Mouse (Mus musculus) hindbrain, embryonic 12.5 days (tissue): Measurements from ENCODE around the gene Rbak. TPM values are rescaled to one million over a fixed set of nuclear protein-coding genes. Genes with fewer than 3 reads are reported as not detected.

ENCODE experiments used
- ATAC-seq: fragments of 200-750 bp; cut with Nextera tagmentation; 2 replicates; pipeline ENCODE4 v1.8.0; 2017; ENCODE audit warnings: moderate TSS enrichment; ENCODE audit not compliant: low FRiP score
- H3K27ac ChIP-seq: fragments of 300-500 bp; sonication (generic); 2 replicates; pipeline ENCODE4 v1.5.1; 2016; ENCODE audit warnings: mild to moderate bottlenecking
- H3K27me3 ChIP-seq: fragments of 300-500 bp; sonication (generic); 2 replicates; pipeline ENCODE4 v1.6.1; 2016; ENCODE audit warnings: mild to moderate bottlenecking
- H3K36me3 ChIP-seq: fragments of 300-500 bp; sonication (generic); 2 replicates; pipeline ENCODE4 v1.6.1; 2016; ENCODE audit warnings: mild to moderate bottlenecking
- H3K4me1 ChIP-seq: fragments of 300-500 bp; sonication (generic); 2 replicates; pipeline ENCODE4 v1.6.1; 2016
- H3K4me2 ChIP-seq: fragments of 300-500 bp; sonication (generic); replicated peaks from 2 replicates; pipeline ENCODE4 v1.6.1; 2016; ENCODE audit warnings: mild to moderate bottlenecking
- H3K4me3 ChIP-seq: fragments of 300-500 bp; sonication (generic); 2 replicates; pipeline ENCODE4 v1.5.1; 2016; ENCODE audit warnings: mild to moderate bottlenecking
- H3K9ac ChIP-seq: fragments of 300-500 bp; sonication (generic); 2 replicates; pipeline ENCODE4 v1.6.1; 2016; ENCODE audit warnings: mild to moderate bottlenecking, moderate library complexity
- H3K9me3 ChIP-seq: fragments of 300-500 bp; sonication (generic); replicated peaks from 2 replicates; pipeline ENCODE4 v1.6.1; 2016; ENCODE audit warnings: mild to moderate bottlenecking
- WGBS: fragments of 180-500 bp; shearing (Covaris S2); methylation state at CpG from one replicate; pipeline ENCODE4 v1.1.7; 2016; 5-methylcytosine and 5-hydroxymethylcytosine counted together
- microRNA-seq: library from miRNA; unstranded; fragments of <30 nt; microRNA quantifications from one replicate; pipeline ENCODE4, GENCODE M21; 2017
- polyA plus RNA-seq: library from polyadenylated mRNA; unstranded; fragments of >200 nt; fragmentation: Nextera tagmentation; extraction: Ambion mirVana; gene quantifications from 2 replicates; pipeline ENCODE4 v1.2.1, GENCODE M21; 2016

Rbak gene
- polyA plus RNA-seq, 1 experiment from 2014 or later = 17.8 TPM

DNA sequence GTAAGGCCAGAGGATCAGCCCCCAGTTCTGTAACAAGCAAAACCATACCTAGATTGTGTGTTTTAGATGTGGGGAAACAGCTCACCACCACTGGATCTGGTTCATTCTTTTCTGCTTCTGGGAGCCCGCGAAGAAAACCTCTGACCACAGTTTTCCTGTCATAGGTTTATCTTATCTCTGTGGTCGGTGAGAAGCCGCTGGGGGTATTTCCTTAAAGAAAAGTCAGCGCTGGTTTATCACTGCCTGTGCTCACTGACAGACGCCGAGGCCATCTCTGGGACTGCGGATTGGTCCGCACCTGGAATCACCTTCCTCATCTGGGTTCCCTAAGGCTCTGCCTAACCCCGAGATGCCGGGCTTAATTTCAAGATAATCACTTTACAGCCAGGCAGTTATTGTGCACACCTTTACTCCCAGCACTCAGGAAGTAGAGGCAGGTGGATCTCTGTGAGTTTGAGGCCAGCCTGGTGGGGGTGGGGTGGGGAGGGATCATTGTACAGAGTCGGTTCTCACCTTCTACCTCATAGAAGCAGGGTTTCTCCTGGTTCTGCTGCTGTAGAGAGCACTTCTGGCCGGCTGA, 47.5 kb downstream of the Rbak start:
- no peak for ATAC-seq

GRCm38 (mm10) chr5:143130342-143130741, 50.2 kb downstream of the Rbak start:
- H3K9ac ChIP-seq = no peak overlapping the region

More for the DNA sequence above, 47.5 kb downstream of the Rbak start:
- H3K9ac ChIP-seq = no peak overlapping the region
- H3K4me1 ChIP-seq = no peaks in the 10 kb centered on the region
- no peak overlapping the region for H3K4me3 ChIP-seq
- WGBS = 78% methylated on average over 13 of the region's 13 CpGs
- no peaks in the 10 kb centered on the region for H3K36me3 ChIP-seq
- H3K27me3 ChIP-seq = no peaks in the 10 kb centered on the region
- no peak overlapping the region for H3K27ac ChIP-seq
- peaks cover 8% of the 10 kb centered on the region for H3K9me3 ChIP-seq
- H3K4me2 ChIP-seq = no peak overlapping the region

DNA sequence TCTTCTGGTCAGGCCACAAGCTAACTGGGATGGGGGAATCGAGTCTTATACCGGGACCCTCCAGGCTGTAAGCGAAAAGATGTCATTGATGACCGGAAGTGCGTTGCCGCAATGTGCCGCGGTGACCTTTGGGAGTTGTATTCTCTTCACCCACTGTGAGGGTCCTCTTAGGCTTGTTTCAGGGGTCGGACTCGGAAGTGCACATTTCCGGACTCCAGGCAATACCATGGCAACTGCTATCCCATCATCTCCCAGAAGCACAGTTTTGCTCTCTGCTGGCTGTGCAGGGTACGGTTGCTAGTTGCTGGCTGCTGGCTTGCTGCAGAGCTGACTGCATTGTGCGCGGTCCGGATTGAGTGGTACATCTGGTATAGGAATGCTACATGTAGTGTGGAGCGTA, 51.5 kb downstream of the Rbak start:
- no peak for ATAC-seq
- H3K36me3 ChIP-seq = no peaks in the 10 kb centered on the region
- no peak overlapping the region for H3K9ac ChIP-seq
- whole genome bisulfite sequencing = 91% methylated on average over 16 of the region's 16 CpGs
- H3K4me1 ChIP-seq = 0 out of 2 replicates have a peak, but pooled peaks cover 5% of the 10 kb centered on the region
- no peaks in the 10 kb centered on the region for H3K27me3 ChIP-seq
- no peak overlapping the region for H3K27ac ChIP-seq
- H3K4me2 ChIP-seq = no peak overlapping the region
- no peak overlapping the region for H3K4me3 ChIP-seq
- peaks cover 8% of the 10 kb centered on the region for H3K9me3 ChIP-seq

More at GRCm38 (mm10) chr5:143130342-143130741, 50.2 kb downstream of the Rbak start:
- Histone ChIP-seq H3K27ac (no peak overlapping the region), H3K36me3 (no peaks in the 10 kb centered on the region), H3K27me3 (no peaks in the 10 kb centered on the region), H3K9me3 (peaks cover 8% of the 10 kb centered on the region), H3K4me2 (no peak overlapping the region), H3K4me1 (0 out of 2 replicates have a peak, but pooled peaks cover 4% of the 10 kb centered on the region), H3K4me3 (no peak overlapping the region)
- ATAC-seq = no peak
- 94% methylated on average over 7 of the region's 7 CpGs for WGBS

DNA sequence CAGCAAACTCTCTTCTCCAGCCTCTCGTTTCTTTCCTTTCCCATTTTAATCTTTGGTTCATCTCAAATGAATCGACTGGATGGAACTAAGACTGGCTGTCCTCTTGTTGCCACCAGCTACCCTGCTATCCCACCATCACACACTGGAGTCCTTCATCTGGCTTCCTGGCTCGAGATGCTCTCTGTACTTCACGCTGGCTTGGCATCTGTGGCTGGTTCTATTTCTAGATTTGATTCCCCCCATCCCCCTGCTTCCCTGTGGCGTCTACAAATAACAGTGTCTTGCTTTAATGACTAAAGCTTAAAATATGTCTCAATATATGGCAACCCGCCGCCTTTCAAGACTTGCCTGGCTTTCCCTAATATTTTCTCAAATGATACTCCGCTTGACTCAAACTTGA, 52.7 kb downstream of the Rbak start:
- H3K4me2 ChIP-seq = no peak overlapping the region
- no peak overlapping the region for H3K4me3 ChIP-seq
- H3K9me3 ChIP-seq = peaks cover 8% of the 10 kb centered on the region
- H3K27me3 ChIP-seq = no peaks in the 10 kb centered on the region
- WGBS = 82% methylated on average over 8 of the region's 8 CpGs
- no peak overlapping the region for H3K27ac ChIP-seq
- no peaks in the 10 kb centered on the region for H3K36me3 ChIP-seq
- H3K4me1 ChIP-seq = 0 out of 2 replicates have a peak, but pooled peaks cover 5% of the 10 kb centered on the region
- ATAC-seq = no peak
- no peak overlapping the region for H3K9ac ChIP-seq

DNA sequence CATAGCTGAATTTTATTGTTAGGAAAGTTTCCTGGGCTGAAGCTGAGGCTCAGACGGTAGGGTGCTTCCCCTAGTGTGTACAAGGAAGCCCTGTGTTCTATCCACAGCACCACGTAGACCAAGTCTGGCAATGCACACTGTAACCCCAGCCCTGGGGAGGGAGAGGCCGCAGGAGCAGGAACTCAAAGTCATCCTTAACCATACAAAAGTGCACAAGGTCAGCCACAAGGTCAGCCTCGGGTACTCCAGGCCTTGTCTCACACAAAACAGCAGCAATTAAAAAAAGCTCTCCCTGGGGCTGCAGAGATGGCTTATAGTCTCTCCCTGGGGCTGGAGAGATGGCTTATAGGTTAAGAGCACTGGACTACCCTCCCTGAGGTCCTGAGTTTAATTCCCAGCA, 53.7 kb downstream of the Rbak start:
- Histone ChIP-seq H3K27ac (no peak overlapping the region), H3K4me1 (0 out of 2 replicates have a peak, but pooled peaks cover 5% of the 10 kb centered on the region), H3K9me3 (peaks cover 8% of the 10 kb centered on the region), H3K4me2 (no peak overlapping the region), H3K27me3 (no peaks in the 10 kb centered on the region), H3K36me3 (no peaks in the 10 kb centered on the region), H3K9ac (no peak overlapping the region), H3K4me3 (no peak overlapping the region)
- 73% methylated on average over 4 of the region's 4 CpGs for WGBS
- no peak for ATAC-seq

DNA sequence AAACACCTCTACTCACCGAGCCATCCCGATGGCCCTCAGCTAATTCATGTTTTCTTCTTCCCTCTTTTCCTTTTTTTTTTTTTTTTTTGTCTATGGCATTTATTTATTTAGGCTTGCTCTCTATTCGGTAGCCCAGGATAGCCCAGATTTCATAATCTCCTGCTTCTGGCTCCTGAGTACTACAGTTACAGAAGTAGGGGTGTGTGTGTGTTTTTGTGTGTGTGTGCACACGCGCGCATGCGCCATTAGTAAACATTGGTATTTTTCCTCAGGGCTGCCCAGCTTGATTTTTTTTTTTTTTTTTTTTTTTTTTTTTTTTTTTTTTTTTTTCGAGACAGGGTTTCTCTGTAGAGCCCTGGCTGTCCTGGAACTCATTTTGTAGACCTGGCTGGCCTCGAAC, 54.5 kb downstream of the Rbak start:
- WGBS = 91% methylated on average over 9 of the region's 9 CpGs
- peaks cover 8% of the 10 kb centered on the region for H3K9me3 ChIP-seq
- H3K4me2 ChIP-seq = no peak overlapping the region
- H3K4me3 ChIP-seq = no peak overlapping the region
- no peaks in the 10 kb centered on the region for H3K27me3 ChIP-seq
- H3K9ac ChIP-seq = no peak overlapping the region
- peak overlapping the region; percentile 76; the same call in 1 of the 2 replicates for H3K27ac ChIP-seq
- no peak for ATAC-seq
- 0 out of 2 replicates have a peak, but pooled peaks cover 5% of the 10 kb centered on the region for H3K4me1 ChIP-seq
- no peaks in the 10 kb centered on the region for H3K36me3 ChIP-seq

GRCm38 (mm10) chr5:143125601-143126000, 55.0 kb downstream of the Rbak start:
- H3K4me2 ChIP-seq = no peak overlapping the region
- H3K4me1 ChIP-seq = 0 out of 2 replicates have a peak, but pooled peaks cover 5% of the 10 kb centered on the region
- H3K27me3 ChIP-seq = no peaks in the 10 kb centered on the region
- no peak overlapping the region for H3K9ac ChIP-seq
- ATAC-seq = no peak
- peaks cover 8% of the 10 kb centered on the region for H3K9me3 ChIP-seq
- H3K4me3 ChIP-seq = no peak overlapping the region
- WGBS = 28% methylated on average over 7 of the region's 7 CpGs
- no peaks in the 10 kb centered on the region for H3K36me3 ChIP-seq
- peak overlapping the region; percentile 76 for H3K27ac ChIP-seq

- H3K9me3 ChIP-seq = peaks cover 8% of the 10 kb centered on the region; the same call in 1 of the 2 replicates
- H3K36me3 ChIP-seq = no peaks in the 10 kb centered on the region
- 0 out of 2 replicates have a peak, but pooled peaks cover 5% of the 10 kb centered on the region for H3K4me1 ChIP-seq
- H3K9ac ChIP-seq = no peak overlapping the region
- no peaks in the 10 kb centered on the region for H3K27me3 ChIP-seq
- H3K27ac ChIP-seq = peak overlapping the region; percentile 76; the same call in 1 of the 2 replicates
- H3K4me2 ChIP-seq = no peak overlapping the region
- WGBS = 74% methylated on average over 4 of the region's 4 CpGs
- no peak overlapping the region for H3K4me3 ChIP-seq
- no peak for ATAC-seq
These were observed 55.7 kb downstream of the Rbak start for GRCm38 (mm10) chr5:143124805-143125378.

DNA sequence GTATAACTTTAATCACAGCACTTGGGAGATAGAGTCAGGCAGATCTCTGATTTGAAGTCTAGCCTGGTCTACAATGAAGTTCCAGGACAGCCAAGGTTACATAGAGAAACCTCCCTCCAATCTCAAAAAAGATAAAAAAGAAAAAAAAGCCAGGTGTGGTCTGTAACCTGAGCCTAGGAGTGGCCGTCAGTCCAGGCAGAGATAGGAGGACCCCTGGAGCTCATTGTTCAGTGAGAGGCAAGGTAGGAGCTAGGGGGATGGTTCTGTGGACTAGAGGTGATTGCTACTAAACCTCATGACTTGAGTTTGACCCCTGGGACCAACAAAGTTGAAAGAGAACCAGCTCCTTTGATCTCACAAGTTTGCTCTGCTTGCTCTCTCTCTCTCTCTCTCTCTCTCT, 57.9 kb downstream of the Rbak start:
- ATAC-seq = no peak

More for the DNA sequence above, 57.9 kb downstream of the Rbak start:
- H3K27me3 ChIP-seq = no peaks in the 10 kb centered on the region
- H3K36me3 ChIP-seq = no peaks in the 10 kb centered on the region
- H3K27ac ChIP-seq = no peak overlapping the region
- no peak overlapping the region for H3K4me3 ChIP-seq
- WGBS = 14% methylated on average over 1 of the region's 1 CpGs
- H3K9me3 ChIP-seq = no peaks in the 10 kb centered on the region; the same call in 1 of the 2 replicates
- 0 out of 2 replicates have a peak, but pooled peaks cover 5% of the 10 kb centered on the region for H3K4me1 ChIP-seq
- no peak overlapping the region for H3K9ac ChIP-seq
- no peak overlapping the region for H3K4me2 ChIP-seq

Small RNA genes lying within 50 kb of the gene (microRNA-seq; reads per million reads assigned to microRNA genes)
- not detected for gene Gm44405

Other genes with a start within 250 kb of the Rbak start
- 699 and 764 TPM in 2 replicates for gene Fscn1, start 220.4 kb downstream of the Rbak start, polyA plus RNA-seq
- 49.4 and 51.1 TPM in 2 replicates for gene Rnf216, start 67.8 kb downstream of the Rbak start, polyA plus RNA-seq
- gene Olfr718-ps1, start 33.2 kb downstream of the Rbak start, polyA plus RNA-seq = 0.08 TPM in 1 of 2 replicates, not detected in the other
- gene Spdye4b, start 242 bp upstream of the Rbak start, polyA plus RNA-seq = not detected in 2 replicates
- not detected in 2 replicates for gene Spdye4a, start 46.1 kb upstream of the Rbak start, polyA plus RNA-seq
- 25.7 and 28.3 TPM in 2 replicates for gene Zfp12, start 54.4 kb upstream of the Rbak start, polyA plus RNA-seq
- 16.9 and 18.6 TPM in 2 replicates for gene Zfp316, start 89.2 kb upstream of the Rbak start, polyA plus RNA-seq
- gene Zfp853, start 112.8 kb upstream of the Rbak start, polyA plus RNA-seq = not detected in 2 replicates
- gene E130309D02Rik, start 134.6 kb upstream of the Rbak start, polyA plus RNA-seq = 48.0 and 55.2 TPM in 2 replicates
- 75.3 and 79.6 TPM in 2 replicates for gene Zdhhc4, start 148.5 kb upstream of the Rbak start, polyA plus RNA-seq
- 0.08 and 0.95 TPM in 2 replicates for gene Grid2ip, start 176.6 kb upstream of the Rbak start, polyA plus RNA-seq
- 210 and 236 TPM in 2 replicates for gene Kdelr2, start 223.1 kb upstream of the Rbak start, polyA plus RNA-seq